Mouse (Mus musculus) thymus, adult 2 months (tissue): ENCODE results near the gene Spata32.

Experiments
- CTCF ChIP-seq: fragments of 200-500 bp; IDR thresholded peaks from 2 replicates; pipeline ENCODE4 v1.5.1; 2012; ENCODE audit warnings: mild to moderate bottlenecking, control low read depth, low read length, moderate library complexity, borderline replicate concordance; ENCODE audit not compliant: control insufficient read depth, poor library complexity, insufficient read depth; ENCODE audit errors: extremely low read depth
- POLR2A ChIP-seq: fragments of 200-500 bp; IDR thresholded peaks from 2 replicates; pipeline ENCODE4 v1.6.1; 2012; ENCODE audit warnings: mild to moderate bottlenecking, low read length, control low read depth, moderate library complexity; ENCODE audit not compliant: control insufficient read depth, poor library complexity, insufficient read depth; ENCODE audit errors: extremely low read depth

DNA sequence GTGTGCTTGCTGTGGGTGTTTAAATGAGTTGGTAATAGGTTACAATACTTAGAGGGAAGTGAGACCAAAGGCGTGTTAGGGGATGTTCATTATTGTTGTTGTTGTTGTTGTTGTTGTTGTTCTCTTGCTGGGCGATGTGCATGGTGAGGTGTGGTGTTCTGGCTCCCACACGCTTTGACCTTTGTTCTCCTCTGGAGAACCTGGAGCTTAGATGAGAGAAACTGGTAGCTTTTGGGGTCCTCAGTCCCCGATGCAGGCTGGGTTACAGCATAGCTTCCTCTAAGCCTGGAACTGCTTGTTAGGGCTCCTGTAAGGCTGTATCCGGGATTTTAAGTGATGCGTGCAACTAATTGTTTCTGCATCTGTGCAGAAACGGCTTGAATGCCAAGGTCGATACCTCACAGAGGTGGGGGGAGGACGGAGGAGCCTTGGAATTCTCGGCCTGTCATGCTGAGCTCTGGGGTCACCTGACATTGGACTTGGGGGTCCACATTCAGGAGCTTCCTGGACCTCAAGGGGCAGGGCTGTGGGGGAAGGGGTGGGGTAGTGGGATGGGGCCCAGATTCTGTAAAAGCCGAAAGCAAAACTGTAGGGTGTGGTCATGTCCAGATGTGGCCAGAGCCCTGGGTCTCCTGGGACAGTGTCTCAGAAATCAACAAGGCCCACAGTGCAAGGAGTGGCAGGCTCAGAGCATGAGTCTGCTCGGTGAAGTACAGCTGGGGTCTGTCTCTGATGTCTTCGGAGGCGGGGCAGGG, 42.4 kb downstream of the Spata32 start:
- TF ChIP-seq POLR2A = no peak
- TF ChIP-seq CTCF = no peak
